Mouse (Mus musculus): ENCODE results near the gene Sprr3.
"Not testable (repeated sequence)": the region's sequence is repeated elsewhere in the genome, so short reads cannot be mapped to it uniquely, and the experiment has no call there.

Gene Sprr3

DNA sequence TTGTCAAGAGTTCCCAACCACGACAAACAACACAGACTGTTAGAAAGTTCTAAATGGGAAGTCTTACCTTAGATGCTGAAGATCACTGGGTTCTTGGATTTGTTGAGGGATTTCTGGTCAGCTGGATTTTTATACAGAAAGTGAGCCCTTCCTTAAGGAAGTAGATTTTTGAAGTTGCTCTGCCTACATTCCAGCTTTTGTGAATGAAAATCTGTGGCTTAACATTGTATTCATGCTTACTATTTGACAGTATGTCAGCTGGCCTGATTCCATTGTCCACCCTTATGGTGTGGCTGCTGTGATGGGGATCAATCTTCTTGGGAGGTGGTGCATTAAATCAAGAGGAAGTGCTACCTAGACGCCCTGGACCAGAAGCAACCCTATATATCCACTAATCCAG is at the start of gene Sprr3:
Gene Sprr3 (minus strand): TSS at position 101 of the 400 bp plus-strand sequence.
- no peak for DNase-seq (ENCODE audit: low read depth, low spot score)

DNA sequence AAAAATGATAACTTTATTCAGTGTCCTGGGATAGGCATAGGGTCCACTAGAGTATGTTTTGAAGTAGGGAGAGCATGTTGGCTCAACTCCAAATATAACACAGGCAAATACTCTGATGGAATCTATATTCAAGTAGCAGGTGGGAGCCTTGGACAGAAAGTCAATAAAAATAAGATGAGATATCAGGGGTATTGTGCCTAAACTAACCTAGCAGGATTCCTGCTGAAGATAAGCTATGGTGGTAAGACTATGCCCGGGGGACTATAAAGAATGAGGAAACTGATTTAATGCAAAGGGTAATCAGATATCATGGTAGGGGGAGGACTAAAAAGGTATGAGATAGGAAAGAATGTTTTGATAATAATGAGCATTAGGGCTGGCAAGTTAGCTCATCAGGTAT is 49.7 kb upstream of the Sprr3 start:
- DNase-seq (ENCODE audit: low read depth, low spot score): no peak

DNA sequence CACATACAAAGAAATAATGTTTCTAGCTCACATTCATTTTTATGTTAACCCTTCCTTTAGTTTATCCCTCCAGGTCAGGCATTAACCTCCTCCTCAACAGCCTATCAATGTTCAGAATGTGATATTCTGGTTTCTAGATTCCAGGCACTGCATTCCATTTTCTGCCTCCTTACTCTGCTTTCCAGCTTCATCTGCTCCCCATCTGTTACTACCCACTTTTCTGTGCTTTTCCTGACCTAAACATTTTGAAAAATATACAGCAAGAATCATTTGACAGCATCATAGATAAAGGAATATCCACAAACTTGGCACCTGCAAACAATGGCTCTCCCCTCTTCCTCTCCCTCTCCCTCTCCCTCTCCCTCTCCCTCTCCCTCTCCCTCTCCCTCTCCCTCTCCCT is 45.0 kb upstream of the Sprr3 start:
- no peak for DNase-seq (ENCODE audit: low read depth, low spot score)

DNA sequence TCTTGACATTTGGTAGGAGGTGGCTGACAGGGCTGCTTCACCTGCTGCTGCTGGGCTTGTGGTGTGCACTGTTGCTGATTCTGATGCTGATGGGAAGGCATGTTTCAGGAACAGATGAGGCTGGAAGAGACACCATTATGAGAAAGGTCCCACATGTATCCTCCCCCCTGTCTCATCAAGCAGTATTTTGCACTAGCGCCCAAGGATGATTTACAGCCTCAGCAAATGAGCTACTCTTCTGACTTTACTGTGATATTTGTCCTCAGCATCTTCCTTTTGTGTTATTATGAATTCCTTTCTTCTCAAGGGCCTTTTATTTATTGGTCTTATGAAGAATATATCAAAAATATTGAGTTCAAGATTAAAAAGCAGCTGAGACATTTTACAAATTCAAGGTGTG is 41.9 kb upstream of the Sprr3 start, which contains the start of gene Sprr4:
Gene Sprr4 (minus strand): TSS at position 101 of the 400 bp plus-strand sequence.
- no peak for DNase-seq (ENCODE audit: low read depth, low spot score)

DNA sequence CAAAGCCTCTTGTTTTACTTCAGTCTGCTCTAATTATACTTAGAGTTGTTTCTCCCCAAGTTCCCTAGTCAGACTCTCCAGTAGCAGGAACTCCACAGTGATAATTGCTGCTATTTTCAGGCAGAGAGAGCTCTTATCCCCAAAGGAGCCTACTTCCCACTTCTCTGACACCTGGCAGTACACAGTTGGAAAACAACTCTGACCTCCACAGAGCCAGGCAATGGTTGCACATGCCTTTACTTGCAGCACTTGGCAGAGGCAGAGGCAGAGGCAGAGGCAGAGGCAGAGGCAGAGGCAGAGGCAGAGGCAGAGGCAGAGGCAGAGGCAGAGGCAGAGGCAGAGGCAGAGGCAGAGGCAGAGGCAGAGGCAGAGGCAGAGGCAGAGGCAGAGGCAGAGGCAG is 31.7 kb upstream of the Sprr3 start:
- not testable (repeated sequence) for DNase-seq (ENCODE audit: low read depth, low spot score)

DNA sequence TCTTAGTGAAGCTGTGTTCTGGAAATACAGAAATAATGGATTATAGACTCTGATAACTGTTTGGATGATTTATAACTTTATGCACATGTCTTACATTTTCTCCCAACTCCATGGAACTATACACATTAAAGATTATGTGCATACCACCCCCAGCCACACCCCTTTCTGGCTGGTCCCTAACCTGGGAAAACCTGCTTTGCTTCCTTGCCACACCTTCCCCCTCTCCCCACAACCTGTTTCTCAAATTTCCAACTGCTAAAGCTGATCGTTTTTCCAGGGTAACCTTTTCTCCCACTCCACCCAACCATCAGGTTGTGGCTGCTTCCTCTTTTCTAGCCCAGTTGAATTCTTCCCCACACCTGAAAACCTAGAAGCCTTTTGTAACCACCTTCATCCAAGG is 27.8 kb upstream of the Sprr3 start:
- no peak for DNase-seq (ENCODE audit: low read depth, low spot score)

DNA sequence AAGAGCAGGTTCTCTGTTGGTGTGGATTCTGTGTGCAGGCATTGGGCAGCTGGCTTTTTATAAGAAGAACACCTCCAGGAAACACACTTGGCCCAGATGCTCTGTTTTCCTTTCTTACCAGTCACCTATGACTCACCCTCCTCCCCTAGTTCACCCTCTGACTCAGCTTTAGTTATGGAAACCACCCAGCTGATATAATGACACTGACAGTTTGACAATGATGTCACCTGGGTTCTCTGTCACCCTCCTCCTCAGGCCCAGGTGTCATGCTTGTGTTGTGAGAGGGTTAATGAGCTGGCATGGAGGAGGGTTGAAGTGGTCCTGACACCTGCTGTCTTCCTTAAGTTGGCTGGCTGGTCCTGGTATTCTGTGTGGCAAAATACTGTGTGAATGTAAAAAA is 27.3 kb upstream of the Sprr3 start, which contains the start of gene Sprr1a:
Gene Sprr1a (minus strand): TSS at position 33 of the 400 bp plus-strand sequence.
- no peak for DNase-seq (ENCODE audit: low read depth, low spot score)

DNA sequence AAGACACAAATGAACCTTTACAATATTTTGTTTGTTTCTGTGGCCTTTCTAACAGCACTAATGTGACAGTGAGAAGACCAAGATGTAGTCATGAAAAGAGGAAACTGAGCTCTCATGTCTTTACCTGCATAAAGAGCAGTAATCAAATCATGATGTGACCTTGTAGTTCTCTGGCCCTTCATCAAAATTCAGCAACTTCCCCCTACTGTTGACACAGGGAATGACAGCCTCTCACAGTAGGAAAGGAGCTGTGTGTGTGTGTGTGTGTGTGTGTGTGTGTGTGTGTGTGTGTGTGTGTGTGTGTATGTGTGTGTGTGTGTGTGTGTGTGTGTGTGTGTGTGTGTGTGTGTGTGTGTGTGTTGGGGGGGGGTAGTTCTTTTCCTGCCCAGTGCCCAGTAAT is 22.7 kb upstream of the Sprr3 start:
- not testable (repeated sequence) for DNase-seq (ENCODE audit: low read depth, low spot score)

DNA sequence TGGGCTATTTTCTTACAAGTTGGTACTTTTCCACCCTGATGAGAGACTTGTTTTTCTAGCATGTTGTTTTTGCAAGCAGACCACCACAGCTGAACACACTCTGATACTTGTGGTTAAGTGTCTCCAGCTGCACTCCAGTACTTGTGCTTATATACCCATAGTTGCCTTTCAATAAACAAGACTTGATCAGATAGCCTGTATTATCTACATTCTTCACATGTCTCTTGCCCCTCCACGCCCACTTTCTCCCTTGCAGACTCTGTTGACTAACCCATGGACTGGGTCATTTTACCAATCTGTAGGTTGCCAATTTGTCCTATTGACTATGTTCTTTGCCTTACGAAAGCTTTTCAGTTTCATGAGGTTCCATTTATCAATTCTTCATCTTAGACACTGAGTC is 11.6 kb upstream of the Sprr3 start:
- no peak for DNase-seq (ENCODE audit: low read depth, low spot score)

DNA sequence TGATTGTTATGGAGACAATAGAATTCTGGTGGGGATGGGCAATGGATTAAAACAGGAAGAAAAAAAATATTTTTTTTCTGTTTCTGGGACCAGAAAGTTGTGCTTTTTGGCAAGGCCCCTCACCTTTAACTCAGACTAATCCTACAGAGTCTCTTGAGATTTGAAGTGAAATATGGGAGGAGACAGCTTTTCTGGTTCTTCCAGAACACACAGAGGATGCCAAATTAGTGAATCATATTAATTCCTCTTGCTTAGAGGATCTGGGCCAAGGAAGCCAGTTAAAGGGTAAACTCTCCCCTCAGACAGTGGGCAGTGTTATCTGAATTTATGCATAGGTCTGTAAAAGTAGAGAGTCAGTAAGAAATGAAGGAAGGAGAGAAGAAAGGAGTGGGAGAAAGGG is 8.9 kb upstream of the Sprr3 start:
- no peak for DNase-seq (ENCODE audit: low read depth, low spot score)

DNA sequence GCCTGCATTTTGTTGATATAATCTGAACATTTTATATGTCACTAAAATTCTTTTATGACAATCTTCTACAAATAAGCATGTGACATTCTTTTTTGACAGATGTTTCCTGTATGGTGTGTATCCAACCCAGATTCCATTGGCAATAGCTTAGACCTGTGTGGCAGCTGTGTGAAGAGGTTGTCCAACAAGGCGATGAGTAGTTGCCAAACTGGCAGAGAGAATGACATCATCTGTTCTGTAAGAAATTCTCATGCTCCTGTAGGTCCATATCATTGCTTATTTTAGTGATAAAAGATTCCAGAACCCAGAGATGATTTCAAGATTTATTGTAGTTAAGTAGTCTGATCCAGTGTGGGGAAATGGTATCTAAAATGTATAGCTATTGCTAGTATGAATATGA is 8.1 kb upstream of the Sprr3 start:
- DNase-seq (ENCODE audit: low read depth, low spot score): no peak

DNA sequence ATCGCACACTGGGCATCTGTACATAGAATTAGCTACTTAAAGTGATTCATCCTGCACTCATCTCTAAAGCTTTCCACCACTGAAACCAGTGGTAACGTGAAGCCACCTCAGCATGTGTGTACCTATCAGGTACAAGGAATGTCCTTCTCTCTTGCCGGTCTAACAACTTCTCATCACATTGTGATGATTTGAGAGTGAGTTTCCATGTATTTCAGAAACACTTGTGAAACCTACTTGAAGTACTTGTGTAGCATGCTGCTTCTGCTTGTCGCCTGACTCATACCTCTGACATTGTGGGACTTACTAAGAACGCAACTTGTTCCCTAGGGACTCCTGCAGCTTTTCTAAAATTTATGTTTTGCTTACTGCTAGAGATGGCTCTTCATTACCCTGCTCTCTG is 3.4 kb downstream of the Sprr3 start:
- no peak for DNase-seq (ENCODE audit: low read depth, low spot score)

DNA sequence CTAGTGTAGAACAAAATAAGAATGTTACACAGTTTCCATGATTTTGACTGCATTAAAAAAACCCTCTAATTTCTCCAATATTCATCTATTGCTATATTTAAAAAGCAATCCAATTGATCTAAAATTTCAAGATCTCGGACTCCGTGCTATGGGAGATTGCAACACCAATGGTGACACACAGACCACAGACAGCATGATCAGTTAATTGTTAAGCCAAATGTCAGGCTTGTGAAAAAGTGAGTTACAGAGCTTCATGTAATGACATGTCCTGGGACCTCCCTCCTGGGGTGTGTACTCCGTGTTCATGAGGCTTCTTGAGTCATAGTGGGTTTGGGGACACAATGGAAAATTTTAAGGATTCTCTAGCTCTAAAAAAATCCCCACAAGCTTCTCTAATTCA is 18.3 kb downstream of the Sprr3 start:
- no peak for DNase-seq (ENCODE audit: low read depth, low spot score)

DNA sequence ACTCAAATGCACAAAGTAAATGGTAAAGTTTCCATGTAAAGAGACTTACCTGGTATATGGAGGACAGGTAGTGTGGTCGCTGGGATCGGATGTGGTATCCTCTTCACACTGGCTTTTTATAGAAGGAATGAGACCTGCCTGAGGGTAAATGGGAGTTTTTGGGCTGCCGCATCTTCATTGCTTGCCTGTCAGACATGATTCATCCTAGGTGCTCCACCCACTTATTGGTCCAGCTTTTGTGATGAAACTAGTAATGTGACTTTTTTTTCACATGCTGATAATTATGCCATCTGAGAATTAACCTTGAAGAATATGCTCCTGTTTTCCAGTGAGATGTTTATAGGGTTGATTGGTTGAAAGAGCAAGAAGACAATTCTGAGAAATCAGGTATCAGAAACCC is 19.8 kb downstream of the Sprr3 start, which contains the start of gene Sprr1b:
Gene Sprr1b (minus strand): TSS at position 101 of the 400 bp plus-strand sequence.
- DNase-seq (ENCODE audit: low read depth, low spot score): no peak

DNA sequence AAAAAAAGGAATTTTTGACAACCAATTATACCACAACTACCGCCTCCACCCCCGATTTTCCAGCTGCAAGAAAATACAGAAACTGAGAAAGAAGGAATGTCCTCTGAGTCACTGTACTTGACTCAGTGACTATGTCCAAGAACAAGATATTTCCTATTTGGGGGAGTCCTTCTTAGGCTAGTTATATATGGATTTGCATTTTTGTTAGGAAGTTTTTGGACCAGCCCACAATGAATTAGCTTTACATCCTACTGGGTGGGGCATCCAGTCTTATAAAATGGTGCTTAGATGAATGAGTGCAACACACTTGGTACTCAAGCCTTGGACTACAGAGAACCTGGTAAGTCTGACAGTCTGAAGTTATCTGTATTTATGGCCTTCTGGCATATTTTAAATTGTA is 26.2 kb downstream of the Sprr3 start, which contains the start of gene Sprr2k:
Gene Sprr2k (plus strand): TSS at position 301 of the 400 bp plus-strand sequence.
- no peak for DNase-seq (ENCODE audit: low read depth, low spot score)

DNA sequence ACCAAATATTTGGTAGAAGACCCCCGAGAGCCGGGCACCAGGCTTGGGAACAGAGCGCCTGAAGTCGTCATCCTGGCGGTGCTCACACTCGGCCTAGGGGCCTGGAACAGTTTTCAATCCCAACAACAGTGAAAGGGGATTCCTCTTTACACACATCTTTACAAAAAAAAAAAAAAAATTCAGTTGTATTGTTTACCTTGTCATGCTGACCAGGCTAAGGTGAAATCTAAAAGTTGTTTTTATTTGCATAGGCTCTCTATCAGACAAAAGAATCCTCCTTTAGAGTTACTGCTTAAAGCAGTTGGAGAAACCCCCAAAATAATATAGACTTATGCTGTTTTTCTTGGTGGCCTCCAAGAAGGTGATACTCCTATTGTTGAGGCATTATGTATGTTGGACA is 29.2 kb downstream of the Sprr3 start, which contains the start of gene Gm9774:
Gene Gm9774 (minus strand): TSS at position 101 of the 400 bp plus-strand sequence.
- DNase-seq (ENCODE audit: low read depth, low spot score): no peak

DNA sequence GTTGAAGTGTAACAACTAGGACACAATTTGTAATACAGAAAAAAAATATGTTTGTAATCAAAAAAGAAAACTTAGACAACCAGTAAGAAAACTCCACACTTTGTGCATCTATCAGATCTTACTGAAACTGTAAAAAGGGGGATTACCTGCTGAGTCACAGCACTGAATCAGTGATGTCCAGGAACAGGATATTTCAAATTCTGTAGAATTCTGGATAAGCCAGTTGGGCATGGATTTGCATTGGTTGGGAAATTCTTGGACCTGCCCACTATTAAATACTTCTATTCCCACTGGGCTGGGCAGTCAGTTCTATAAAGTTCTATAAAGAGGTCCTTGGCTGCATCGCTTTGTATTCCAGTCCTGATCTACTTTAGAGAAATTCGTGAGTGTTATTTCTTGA is 40.7 kb downstream of the Sprr3 start, which contains the start of gene Sprr2j-ps:
Gene Sprr2j-ps (plus strand): TSS at position 301 of the 400 bp plus-strand sequence.
- no peak for DNase-seq (ENCODE audit: low read depth, low spot score)

DNA sequence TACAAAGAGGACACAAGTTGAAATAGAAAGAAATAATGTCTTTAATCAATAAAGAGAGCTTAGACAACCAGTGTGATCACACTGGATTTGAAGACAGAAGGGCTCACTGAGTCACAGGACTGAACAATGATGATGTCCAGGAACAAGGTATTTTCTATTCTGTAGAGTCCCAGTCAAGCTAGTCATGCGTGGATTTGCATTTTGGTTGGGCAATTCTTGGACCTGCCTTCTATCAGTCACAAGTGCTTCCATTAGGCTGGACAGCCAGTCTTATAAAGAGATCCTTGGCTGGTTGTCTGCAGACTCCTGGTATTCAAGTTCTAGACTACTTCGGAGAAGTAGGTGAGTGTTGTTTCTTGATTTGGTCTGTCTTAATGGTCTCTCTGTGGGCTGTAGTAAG is 50.8 kb downstream of the Sprr3 start, which contains the start of gene Sprr2i:
Gene Sprr2i (plus strand): TSS at position 301 of the 400 bp plus-strand sequence.
- DNase-seq (ENCODE audit: low read depth, low spot score): no peak
